In the genomic region with DNA sequence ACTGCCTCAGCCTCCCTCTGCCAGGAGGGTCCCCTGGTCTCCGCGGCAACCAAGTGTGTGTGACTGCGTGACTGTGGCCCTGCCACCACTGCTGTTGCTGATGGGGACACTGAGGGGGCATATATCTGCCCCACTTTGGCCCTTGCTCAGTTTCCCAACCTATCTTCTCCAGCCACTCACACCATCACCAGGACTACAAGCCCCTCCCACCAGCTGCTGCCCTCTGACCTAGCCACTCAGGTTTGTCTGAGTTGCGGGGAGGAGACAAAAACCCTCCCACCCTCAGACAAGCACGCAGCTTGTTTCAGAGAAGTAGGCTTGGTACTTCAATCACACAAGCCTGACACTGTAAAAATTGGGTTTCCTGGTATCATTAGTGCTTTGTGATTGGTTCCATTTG, we compare ENCODE assay signal across 17 mouse cellular contexts. TPM values are rescaled to one million over a fixed set of nuclear protein-coding genes. Genes with fewer than 3 reads are reported as not detected.
A peak's percentile ranks its signal among the peaks of the same experiment; 100 is the strongest.
DNase-seq lines count a peak whose midpoint lies in the region; ATAC-seq lines count a peak whose summit lies in the region.
"Had no signal": no experiment of that assay in that cellular context is flagged by ENCODE, and none has a peak within 500 bp of the region (broad histone marks: within the 10 kb centered on the region; RNA-seq: fewer than 3 reads in every experiment).

No protein-coding gene starts in this region.

- no peak overlapping the region for H3K9ac ChIP-seq in heart, embryonic 11.5 days (ENCODE audit: low read depth, low read length)
- H3K9ac ChIP-seq in hindbrain, embryonic 13.5 days, result no peak overlapping the region

- H3K9me3 ChIP-seq in heart, embryonic 11.5 days (replicated peaks; ENCODE audit: control insufficient read depth, low read length), result no peaks in the 10 kb centered on the region
- no peaks in the 10 kb centered on the region for H3K9me3 ChIP-seq in hindbrain, embryonic 13.5 days
- H3K9me3 ChIP-seq: megakaryocyte, embryonic 14.5 days had no signal

- peaks cover 27% of the 10 kb centered on the region for H3K4me1 ChIP-seq in heart, embryonic 11.5 days (ENCODE audit: control insufficient read depth, insufficient read depth, low read length)
- peaks cover 53% of the 10 kb centered on the region for H3K4me1 ChIP-seq in hindbrain, embryonic 13.5 days (replicated peaks)

- H3K27me3 ChIP-seq in heart, embryonic 11.5 days (ENCODE audit: control insufficient read depth, insufficient read depth, low read length), result peaks cover 35% of the 10 kb centered on the region
- H3K27me3 ChIP-seq in hindbrain, embryonic 13.5 days, result peaks cover 55% of the 10 kb centered on the region

- H3K4me3 ChIP-seq in heart, embryonic 11.5 days (ENCODE audit: low read depth, low read length), result no peak overlapping the region
- H3K4me3 ChIP-seq in hindbrain, embryonic 13.5 days, result no peak overlapping the region
- H3K4me3 ChIP-seq: gastrocnemius, adult 2 months; megakaryocyte, embryonic 14.5 days had no signal

- H3K4me2 ChIP-seq in heart, embryonic 11.5 days, result peak overlapping the region; percentile 12; the same call in 1 of the 2 replicates
- H3K4me2 ChIP-seq in hindbrain, embryonic 13.5 days, result no peak overlapping the region

- 24% methylated on average over 5 of the region's 5 CpGs for WGBS in heart, embryonic 11.5 days (ENCODE audit: insufficient replicate concordance)
- 12% methylated on average over 5 of the region's 5 CpGs for WGBS in hindbrain, embryonic 13.5 days

- intact Hi-C loops in heart, postnatal 10 days (cut with DNase I), result no loop called here

- ATAC-seq in heart, embryonic 11.5 days (replicated peaks; ENCODE audit: insufficient number of reproducible peaks, low FRiP score, low TSS enrichment), result peak; percentile 65
- ATAC-seq in hindbrain, embryonic 13.5 days (ENCODE audit: low FRiP score), result no peak
- no peak for ATAC-seq in CD4-positive, CD25-positive, alpha-beta regulatory T cell, adult 4 months
- ATAC-seq: forebrain, embryonic 14.5 days; intestine, postnatal 0 days had no signal

- no peak for DNase-seq in heart, postnatal 10 days
- peak; percentile 27 for DNase-seq in retina, postnatal 1 day
- no peak for DNase-seq in retina, embryonic 14.5 days (ENCODE audit: low spot score)
- no peak for DNase-seq in kidney, adult 8-10 months
- DNase-seq: cerebellum, postnatal 14 days; gastrocnemius, adult 2 months; heart, postnatal 4 days; kidney, postnatal 10 days; lung, postnatal 10 days; right cerebral cortex, adult 18-20 months; spleen, adult 18-20 months had no signal

- H3K27ac ChIP-seq in heart, embryonic 11.5 days (ENCODE audit: low read depth, low read length), result peak overlapping the region; percentile 46; the same call in 1 of the 2 replicates
- 0 out of 2 replicates have a peak overlapping the region, but pooled peaks have one; percentile 48 for H3K27ac ChIP-seq in hindbrain, embryonic 13.5 days
- H3K27ac ChIP-seq: gastrocnemius, adult 2 months had no signal

- H3K36me3 ChIP-seq in heart, embryonic 11.5 days (ENCODE audit: control insufficient read depth, insufficient read depth, low read length), result no peaks in the 10 kb centered on the region
- no peaks in the 10 kb centered on the region for H3K36me3 ChIP-seq in hindbrain, embryonic 13.5 days

RNA-seq across cellular contexts. Expression of a gene that starts 24.0 kb away (rescaled TPM):
- polyA plus RNA-seq in heart, embryonic 11.5 days (2014; fragmentation: Nextera tagmentation; extraction: Ambion mirVana), result 5.9 and 7.1 TPM in 2 replicates
- total RNA-seq in heart, postnatal 10 days (2021), result 10 to 100 TPM in 1 of 2 experiments, 1 to 10 TPM in 1; 7.3 to 13.2 TPM
- 7.6 and 8.3 TPM in 2 replicates for polyA plus RNA-seq in hindbrain, embryonic 13.5 days (2015; fragmentation: Nextera tagmentation; extraction: Ambion mirVana)
- under 1 TPM; 0.52 to 0.73 TPM for polyA plus RNA-seq in CD4-positive, CD25-positive, alpha-beta regulatory T cell, adult 4 months (2017; shearing (Covaris generic))

RNA-seq across cellular contexts. Expression of a gene that starts 35.0 kb away (rescaled TPM):
- 0.66 and 0.92 TPM in 2 replicates for polyA plus RNA-seq in heart, embryonic 11.5 days (2014; fragmentation: Nextera tagmentation; extraction: Ambion mirVana)
- 10 to 100 TPM in 1 of 2 experiments, 1 to 10 TPM in 1; 8.9 to 11.4 TPM for total RNA-seq in heart, postnatal 10 days (2021)
- 7.8 and 8.3 TPM in 2 replicates for polyA plus RNA-seq in hindbrain, embryonic 13.5 days (2015; fragmentation: Nextera tagmentation; extraction: Ambion mirVana)
- polyA plus RNA-seq in CD4-positive, CD25-positive, alpha-beta regulatory T cell, adult 4 months (2017; shearing (Covaris generic)), result 1 to 10 TPM; 1.8 to 3.0 TPM

RNA-seq across cellular contexts. Expression of a gene that starts 37.3 kb away (rescaled TPM):
- polyA plus RNA-seq in heart, embryonic 11.5 days (2014; fragmentation: Nextera tagmentation; extraction: Ambion mirVana), result 10.6 and 12.1 TPM in 2 replicates
- 10 to 100 TPM; 16.8 to 17.0 TPM for total RNA-seq in heart, postnatal 10 days (2021)
- polyA plus RNA-seq in hindbrain, embryonic 13.5 days (2015; fragmentation: Nextera tagmentation; extraction: Ambion mirVana), result 17.0 and 17.4 TPM in 2 replicates
- polyA plus RNA-seq in CD4-positive, CD25-positive, alpha-beta regulatory T cell, adult 4 months (2017; shearing (Covaris generic)), result 10 to 100 TPM; 27.8 to 29.1 TPM
